Mouse (Mus musculus) megakaryocyte, embryonic 14.5 days (primary cell): ENCODE measurements around the gene Fh1. TPM values are rescaled to one million over a fixed set of nuclear protein-coding genes. Genes with fewer than 3 reads are reported as not detected.

ENCODE experiments used
- H3K27me3 ChIP-seq: replicated peaks from 2 replicates; pipeline ENCODE3; 2012; ENCODE audit warnings: inconsistent platforms
- H3K36me3 ChIP-seq: replicated peaks from 2 replicates; pipeline ENCODE3; 2012; ENCODE audit warnings: low read length, inconsistent platforms, mixed read lengths
- H3K4me1 ChIP-seq: 2 replicates; pipeline ENCODE4 v1.6.1; 2012; ENCODE audit warnings: inconsistent platforms
- H3K4me3 ChIP-seq: replicated peaks from 2 replicates; pipeline ENCODE3; 2012; ENCODE audit warnings: moderate library complexity, mild to moderate bottlenecking, inconsistent platforms
- H3K9me3 ChIP-seq: 2 replicates; pipeline ENCODE4 v1.6.1; 2012; ENCODE audit warnings: inconsistent platforms
- FLI1 ChIP-seq: IDR thresholded peaks from 2 replicates; pipeline ENCODE4 v1.6.1; 2012; ENCODE audit warnings: low read length, inconsistent platforms, mixed read lengths
- GATA1 ChIP-seq: IDR thresholded peaks from 3 replicates; pipeline ENCODE4 v1.6.1; 2012; ENCODE audit warnings: mixed read lengths, low read length, inconsistent platforms, borderline replicate concordance
- polyA plus RNA-seq: library from polyadenylated mRNA; stranded (reverse); fragments of >175 nt; gene quantifications from 2 replicates; pipeline ENCODE4 v1.2.3, GENCODE M21; 2012; ENCODE audit warnings: low replicate concordance; ENCODE audit not compliant: insufficient read depth

The Fh1 gene
- polyA plus RNA-seq, 1 experiment, result 10.4 TPM

DNA sequence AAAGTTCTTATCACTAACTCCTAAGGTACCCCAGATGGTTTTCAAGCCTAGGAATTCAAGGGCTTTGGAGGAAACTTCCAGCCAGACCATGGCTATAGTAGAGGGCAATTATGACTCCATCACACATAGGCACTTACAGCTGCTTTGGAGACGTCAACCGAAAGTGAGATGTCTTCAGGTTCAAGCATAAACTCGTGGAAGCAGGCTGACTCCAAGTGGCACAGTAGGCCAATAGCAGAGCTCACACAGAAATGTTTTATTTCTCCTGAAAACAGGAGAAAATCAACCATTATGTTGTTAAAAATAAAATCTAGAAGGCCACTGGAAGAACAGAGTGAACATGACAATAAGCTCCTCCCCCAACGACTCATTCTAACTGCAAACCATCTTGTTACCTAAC lies 42.6 kb downstream of the Fh1 start:
- TF ChIP-seq GATA1, result no peak
- TF ChIP-seq FLI1, result no peak
- Histone ChIP-seq H3K27me3 (no peaks in the 10 kb centered on the region), H3K4me1 (no peaks in the 10 kb centered on the region), H3K4me3 (no peak overlapping the region), H3K9me3 (no peaks in the 10 kb centered on the region), H3K36me3 (no peaks in the 10 kb centered on the region)

DNA sequence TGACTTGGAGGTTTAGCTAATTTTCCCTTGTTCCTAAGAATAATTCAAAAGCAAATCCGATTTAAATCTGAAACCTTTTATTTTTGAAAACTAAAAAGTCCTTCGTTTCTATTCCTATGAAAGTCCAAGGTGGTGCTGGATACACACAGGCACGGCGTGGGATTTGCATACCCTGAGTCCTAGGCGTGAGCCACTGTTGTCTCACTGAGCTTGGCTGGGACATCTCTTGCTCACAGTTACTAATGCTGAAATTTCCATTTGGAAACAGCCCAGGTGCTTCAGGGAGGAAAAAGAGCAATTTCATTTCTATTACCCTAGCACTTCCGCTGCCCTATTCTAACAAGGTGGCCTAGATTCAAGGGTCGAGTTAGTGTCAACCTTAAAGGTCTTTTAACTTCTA lies 45.1 kb downstream of the Fh1 start:
- no peaks in the 10 kb centered on the region for H3K27me3 ChIP-seq
- H3K4me1 ChIP-seq, result no peaks in the 10 kb centered on the region
- H3K36me3 ChIP-seq, result no peaks in the 10 kb centered on the region
- TF ChIP-seq FLI1 (no peak), GATA1 (no peak)
- no peaks in the 10 kb centered on the region for H3K9me3 ChIP-seq
- no peak overlapping the region for H3K4me3 ChIP-seq

DNA sequence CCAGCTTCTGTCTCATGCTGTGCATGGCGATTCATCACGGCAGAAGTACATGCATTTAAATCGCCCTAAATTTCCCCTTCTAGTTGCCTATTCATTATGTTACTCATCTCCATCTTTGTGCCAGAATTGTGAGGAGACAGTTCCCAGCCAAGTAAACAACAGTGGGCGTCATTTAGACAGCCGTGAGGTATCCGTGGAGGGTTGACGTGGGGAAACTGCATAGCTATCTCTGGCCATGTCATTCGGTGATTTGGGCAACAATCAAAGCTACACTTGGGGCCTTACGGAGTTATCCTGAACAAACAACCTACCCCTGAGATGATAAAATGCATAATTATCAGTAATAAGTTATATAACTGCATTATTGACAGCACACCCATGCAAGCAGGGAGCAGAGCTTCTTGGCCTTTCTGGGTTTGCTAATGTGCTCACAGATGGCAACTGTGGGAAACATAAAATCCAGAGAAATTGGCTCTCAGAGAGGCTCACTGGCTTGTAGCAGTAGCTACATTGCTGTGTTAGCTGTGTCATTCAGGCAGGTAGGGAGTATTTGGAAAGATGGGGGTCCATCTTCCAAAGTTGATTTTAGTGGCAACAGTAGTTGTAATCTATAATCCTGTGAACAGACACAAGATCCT lies 45.7 kb downstream of the Fh1 start:
- Histone ChIP-seq H3K27me3 (no peaks in the 10 kb centered on the region), H3K9me3 (no peaks in the 10 kb centered on the region), H3K4me1 (no peaks in the 10 kb centered on the region), H3K36me3 (no peaks in the 10 kb centered on the region), H3K4me3 (no peak overlapping the region)
- no peak for TF ChIP-seq FLI1
- no peak for TF ChIP-seq GATA1

DNA sequence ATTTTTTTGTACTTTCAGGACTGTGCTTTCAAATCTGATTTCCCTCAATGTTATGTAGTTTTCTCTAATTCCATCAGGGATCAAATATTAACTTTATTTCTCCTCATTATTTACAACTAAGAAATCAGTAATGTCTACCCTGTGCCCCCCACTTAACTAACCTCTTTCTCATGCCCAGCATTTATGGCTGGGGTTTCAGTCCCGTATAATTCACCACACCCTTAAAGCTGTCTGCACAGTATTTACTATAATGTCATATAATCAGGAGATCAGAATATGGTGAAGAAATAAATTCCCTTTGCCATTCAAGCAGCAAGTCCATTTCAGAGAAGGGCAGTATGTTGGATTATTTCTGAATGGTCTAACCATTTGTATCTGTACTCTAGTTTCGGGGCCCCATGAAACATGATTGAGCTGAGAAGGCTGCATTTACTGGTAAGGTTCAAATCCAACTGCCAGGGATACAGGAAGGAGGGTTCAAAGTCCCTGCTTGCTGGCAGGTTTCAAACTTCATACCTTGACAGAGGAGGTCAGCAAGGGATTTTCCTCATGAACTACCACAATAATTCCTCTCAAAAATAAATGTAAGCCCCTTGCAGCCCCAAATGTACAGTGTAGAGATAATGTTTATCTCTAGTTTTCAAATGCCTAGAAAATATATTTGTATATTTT lies 46.9 kb downstream of the Fh1 start:
- TF ChIP-seq GATA1 (no peak), FLI1 (no peak)
- no peaks in the 10 kb centered on the region for H3K27me3 ChIP-seq
- no peaks in the 10 kb centered on the region for H3K36me3 ChIP-seq
- no peaks in the 10 kb centered on the region for H3K4me1 ChIP-seq
- H3K9me3 ChIP-seq, result no peaks in the 10 kb centered on the region
- H3K4me3 ChIP-seq, result no peak overlapping the region

DNA sequence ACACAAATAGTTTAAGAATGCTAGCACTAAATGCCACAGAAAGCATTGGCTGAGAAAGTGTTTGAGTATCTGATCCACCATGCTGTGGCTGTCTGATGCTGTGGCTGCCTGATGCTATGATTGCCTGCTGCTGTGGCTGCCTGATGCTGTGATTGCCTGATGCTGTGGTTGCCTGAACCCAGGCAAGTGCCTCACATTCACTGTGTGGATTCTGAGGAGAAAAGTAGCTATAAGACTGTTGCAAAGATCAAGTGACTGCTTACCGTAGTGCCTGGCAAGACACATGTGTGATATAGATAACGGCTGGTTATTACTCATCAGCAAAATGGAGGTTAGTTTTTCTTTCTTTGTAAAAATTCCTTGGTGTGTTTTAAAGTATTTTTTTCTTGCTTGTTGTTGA lies 51.3 kb downstream of the Fh1 start:
- Histone ChIP-seq H3K4me3 (no peak overlapping the region), H3K27me3 (no peaks in the 10 kb centered on the region)

DNA sequence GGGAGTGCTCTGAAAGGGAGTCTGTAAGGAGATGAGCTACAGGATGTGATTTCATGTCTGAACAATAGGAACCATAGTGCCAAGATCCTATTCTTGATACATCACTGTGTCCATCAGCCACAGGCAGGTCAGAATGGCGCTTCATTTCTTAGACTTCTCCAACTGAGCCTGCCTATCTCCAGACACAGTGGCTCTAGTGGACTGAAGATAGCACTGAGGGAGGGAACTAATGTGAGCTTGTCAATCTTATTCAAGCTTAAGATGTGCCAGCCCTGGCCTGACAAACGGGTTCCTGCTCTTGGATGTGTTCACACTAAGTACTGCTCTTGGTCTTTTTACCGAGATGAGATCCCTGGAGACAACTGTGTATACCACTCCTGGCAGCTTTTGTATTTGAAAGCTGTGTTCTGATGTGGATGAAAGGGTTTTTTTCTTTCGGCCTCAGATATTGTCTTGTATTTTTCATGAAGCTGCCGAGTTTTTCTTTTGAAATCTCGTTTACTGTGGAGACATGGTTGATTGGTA lies 59.8 kb downstream of the Fh1 start:
- Histone ChIP-seq H3K4me1 (no peaks in the 10 kb centered on the region), H3K4me3 (no peak overlapping the region), H3K9me3 (0 out of 2 replicates have a peak, but pooled peaks cover 11% of the 10 kb centered on the region), H3K27me3 (no peaks in the 10 kb centered on the region), H3K36me3 (no peaks in the 10 kb centered on the region)
- TF ChIP-seq FLI1, result no peak
- TF ChIP-seq GATA1, result no peak

More for the DNA sequence above, 51.3 kb downstream of the Fh1 start:
- peaks cover 3% of the 10 kb centered on the region; the same call in 1 of the 2 replicates for H3K9me3 ChIP-seq
- H3K4me1 ChIP-seq, result no peaks in the 10 kb centered on the region
- TF ChIP-seq FLI1 (no peak), GATA1 (no peak)
- no peaks in the 10 kb centered on the region for H3K36me3 ChIP-seq

DNA sequence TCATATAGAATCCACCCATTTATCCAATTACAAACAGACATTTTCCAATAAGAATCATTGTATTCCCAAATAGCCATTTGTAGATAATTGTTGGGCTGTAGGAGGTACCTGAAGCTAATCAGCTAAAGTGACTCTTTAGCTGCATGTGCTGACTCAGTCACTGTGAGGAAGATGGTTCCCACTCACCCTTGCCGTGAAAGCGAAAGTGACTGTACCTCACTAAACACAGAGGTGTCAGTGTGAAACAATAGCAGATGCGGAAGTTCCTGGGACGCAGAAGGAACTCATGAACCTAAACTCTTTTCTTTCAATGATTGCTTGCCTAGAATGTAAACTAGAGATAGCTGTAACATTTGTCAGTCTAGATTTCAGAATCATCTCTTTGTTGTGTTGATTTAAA lies 61.1 kb downstream of the Fh1 start:
- Histone ChIP-seq H3K4me1 (no peaks in the 10 kb centered on the region), H3K4me3 (no peak overlapping the region), H3K9me3 (0 out of 2 replicates have a peak, but pooled peaks cover 11% of the 10 kb centered on the region), H3K36me3 (no peaks in the 10 kb centered on the region), H3K27me3 (no peaks in the 10 kb centered on the region)
- TF ChIP-seq FLI1 (no peak), GATA1 (no peak)

DNA sequence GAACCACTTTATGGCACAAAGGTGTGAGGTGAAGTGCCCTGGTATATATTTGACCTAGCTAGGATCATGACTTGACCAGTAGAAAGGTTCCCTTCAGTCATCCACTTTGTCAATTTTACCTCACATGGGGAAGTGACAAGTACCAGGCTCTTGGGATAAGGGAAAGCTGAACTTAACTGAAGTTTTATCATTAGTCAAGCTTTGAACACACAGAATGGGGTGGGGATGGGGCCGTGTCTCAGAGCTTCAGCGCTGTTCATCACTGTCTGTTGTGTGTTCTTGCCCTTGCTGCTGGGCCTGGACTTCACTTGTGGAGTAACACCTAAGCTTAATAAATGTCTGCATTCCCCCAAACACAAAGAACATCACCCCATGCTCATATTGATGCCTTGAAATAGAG lies 63.1 kb downstream of the Fh1 start:
- no peaks in the 10 kb centered on the region for H3K36me3 ChIP-seq
- no peaks in the 10 kb centered on the region for H3K27me3 ChIP-seq
- H3K4me3 ChIP-seq, result no peak overlapping the region
- TF ChIP-seq FLI1, result no peak
- 0 out of 2 replicates have a peak, but pooled peaks cover 11% of the 10 kb centered on the region for H3K9me3 ChIP-seq
- no peaks in the 10 kb centered on the region for H3K4me1 ChIP-seq

DNA sequence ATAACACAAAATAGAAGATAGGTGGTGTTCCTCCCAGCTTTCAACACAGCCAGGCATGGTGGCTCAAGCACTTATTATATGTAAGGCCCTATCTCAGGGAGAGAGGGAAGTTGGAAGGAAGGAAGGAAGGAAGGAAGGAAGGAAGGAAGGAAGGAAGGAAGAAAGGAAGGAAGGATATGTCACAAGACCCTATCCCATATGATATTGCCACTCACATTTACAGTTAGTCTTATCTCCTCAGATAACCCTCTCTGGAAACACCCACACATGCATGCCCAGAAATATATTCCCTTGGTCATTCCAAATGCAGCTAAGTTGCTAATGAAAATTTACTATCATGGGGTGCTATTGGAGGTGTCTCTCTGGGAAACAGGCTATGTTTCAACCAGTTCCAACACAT lies 63.6 kb downstream of the Fh1 start:
- H3K27me3 ChIP-seq, result no peaks in the 10 kb centered on the region
- no peak overlapping the region for H3K4me3 ChIP-seq
- 0 out of 2 replicates have a peak, but pooled peaks cover 7% of the 10 kb centered on the region for H3K9me3 ChIP-seq
- no peaks in the 10 kb centered on the region for H3K4me1 ChIP-seq
- TF ChIP-seq FLI1 (no peak), GATA1 (no peak)
- H3K36me3 ChIP-seq, result no peaks in the 10 kb centered on the region

DNA sequence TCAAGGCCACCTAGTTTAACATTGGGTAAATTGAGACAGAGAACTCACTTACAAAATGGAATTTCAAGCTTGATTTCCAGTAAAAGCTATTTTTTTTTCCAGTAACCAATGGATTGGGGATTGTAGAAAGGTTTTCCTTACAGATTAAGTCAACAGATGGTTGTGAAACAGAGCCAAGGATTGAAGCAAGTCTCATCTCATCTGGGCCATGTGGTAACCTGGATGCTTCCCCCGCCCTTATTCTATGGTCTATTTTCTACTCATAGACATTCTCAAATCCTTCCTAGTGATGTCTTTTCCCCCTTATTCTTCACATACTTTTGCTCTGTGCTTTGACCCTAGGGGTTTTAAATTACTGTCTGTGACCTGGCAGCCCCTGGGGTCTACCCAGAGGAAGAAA lies 70.8 kb downstream of the Fh1 start:
- Histone ChIP-seq H3K9me3 (peaks cover 3% of the 10 kb centered on the region; the same call in 1 of the 2 replicates), H3K4me1 (no peaks in the 10 kb centered on the region), H3K27me3 (no peaks in the 10 kb centered on the region), H3K4me3 (no peak overlapping the region), H3K36me3 (no peaks in the 10 kb centered on the region)
- no peak for TF ChIP-seq GATA1
- TF ChIP-seq FLI1, result no peak

DNA sequence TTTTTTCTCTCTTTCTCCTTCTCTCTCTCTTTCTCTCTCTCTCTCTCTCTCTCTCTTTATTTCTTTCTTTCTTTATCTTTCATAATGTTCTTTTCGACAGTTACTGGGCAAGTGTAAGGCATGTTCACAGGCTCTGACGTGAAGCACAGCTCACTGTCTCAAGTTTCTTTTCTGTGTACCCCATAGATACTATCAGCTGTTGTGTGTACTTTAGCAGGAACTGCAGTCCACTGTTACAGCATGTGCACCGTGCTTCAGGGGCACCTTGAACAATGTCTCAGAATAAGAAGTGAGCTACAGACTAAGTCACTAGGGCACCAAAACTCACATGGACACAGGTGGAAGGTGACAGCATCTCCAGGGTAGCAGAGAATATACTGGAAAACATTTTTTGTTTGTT lies 73.0 kb downstream of the Fh1 start:
- TF ChIP-seq GATA1 (no peak), FLI1 (no peak)
- no peak overlapping the region for H3K4me3 ChIP-seq
- peaks cover 3% of the 10 kb centered on the region; the same call in 1 of the 2 replicates for H3K9me3 ChIP-seq
- no peaks in the 10 kb centered on the region for H3K27me3 ChIP-seq
- H3K36me3 ChIP-seq, result no peaks in the 10 kb centered on the region
- no peaks in the 10 kb centered on the region for H3K4me1 ChIP-seq
